Mouse (Mus musculus): ENCODE measurements around the gene Itgb8. TPM values are rescaled to one million over a fixed set of nuclear protein-coding genes. Genes with fewer than 3 reads are reported as not detected.

Itgb8 gene
- 7.0 and 10.1 TPM in 2 replicates for polyA plus RNA-seq (2012; rRNA removed)

DNA sequence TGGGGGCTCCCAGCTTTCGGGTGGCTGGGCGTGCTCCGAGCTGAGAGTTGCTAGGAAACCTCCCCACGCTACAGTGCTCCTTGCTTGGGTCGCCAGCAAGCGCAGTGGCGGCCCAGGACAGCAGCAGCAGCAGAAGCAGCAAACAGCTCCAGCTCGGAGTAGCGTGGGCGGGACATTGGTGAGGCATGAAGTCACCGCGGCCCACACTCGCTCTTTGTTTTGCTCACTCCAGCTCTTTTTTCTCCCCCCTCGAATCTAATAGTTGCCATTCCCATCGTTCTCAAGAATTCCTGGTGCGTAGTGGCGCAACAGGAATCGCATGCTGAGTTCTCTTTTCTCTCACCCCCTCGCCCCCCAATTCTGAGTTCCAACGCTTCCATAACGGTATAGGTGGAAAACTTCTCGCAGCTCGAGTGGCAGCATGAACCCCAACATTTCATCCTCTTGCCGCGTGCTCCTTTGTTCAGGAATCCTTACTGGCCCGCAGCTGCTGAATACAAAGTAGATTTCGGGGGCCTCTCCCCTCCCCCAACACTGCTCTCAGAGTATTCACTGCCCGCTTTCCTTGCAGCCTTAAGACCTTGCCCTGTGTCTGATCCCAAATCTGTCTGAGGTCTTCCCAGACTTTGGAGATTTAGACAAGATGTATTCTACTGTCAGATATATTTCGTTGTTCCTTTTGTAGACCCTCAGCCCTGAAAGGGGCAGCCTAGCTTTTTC lies at the start of gene Itgb8:
Gene Itgb8, minus strand, starts transcription at position 107 of the 720 bp plus-strand sequence.
- TF ChIP-seq POLR2A (IDR thresholded peaks at IDR 0.05; ENCODE audit: borderline replicate concordance, extremely low read depth, insufficient read depth, insufficient read length, poor library complexity, severe bottlenecking) (0 out of 2 replicates have a peak, but pooled peaks have one; percentile 34), CTCF (IDR thresholded peaks at IDR 0.05; ENCODE audit: borderline replicate concordance, extremely low read depth, insufficient read depth, insufficient read length) (no peak)

DNA sequence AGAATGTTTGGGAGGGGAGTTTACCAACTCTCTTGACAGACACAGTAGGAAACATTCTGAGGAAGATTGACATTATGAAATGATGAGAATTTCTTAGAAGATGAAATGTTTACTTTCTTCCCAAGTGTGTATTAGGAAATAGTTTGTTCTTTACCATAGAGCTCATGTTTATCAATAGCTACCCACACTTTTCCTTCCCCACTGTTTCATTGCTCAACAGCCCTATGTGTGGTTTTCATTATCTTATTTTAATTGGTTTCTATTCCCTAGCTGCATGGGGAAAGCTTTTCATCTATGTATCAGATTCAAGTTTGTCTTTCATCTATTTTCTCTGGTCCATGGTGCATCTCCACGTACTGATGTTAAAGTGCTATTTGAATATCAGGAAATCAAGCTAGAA lies 37.7 kb upstream of the Itgb8 start:
- no peak for DNase-seq (ENCODE audit: low read depth)
- TF ChIP-seq POLR2A (IDR thresholded peaks at IDR 0.05; ENCODE audit: borderline replicate concordance, extremely low read depth, insufficient read depth, insufficient read length, poor library complexity, severe bottlenecking) (no peak), CTCF (IDR thresholded peaks at IDR 0.05; ENCODE audit: borderline replicate concordance, extremely low read depth, insufficient read depth, insufficient read length) (no peak)

More for the DNA sequence above, at the start of gene Itgb8:
- DNase-seq (ENCODE audit: low read depth) = peak; percentile 95

DNA sequence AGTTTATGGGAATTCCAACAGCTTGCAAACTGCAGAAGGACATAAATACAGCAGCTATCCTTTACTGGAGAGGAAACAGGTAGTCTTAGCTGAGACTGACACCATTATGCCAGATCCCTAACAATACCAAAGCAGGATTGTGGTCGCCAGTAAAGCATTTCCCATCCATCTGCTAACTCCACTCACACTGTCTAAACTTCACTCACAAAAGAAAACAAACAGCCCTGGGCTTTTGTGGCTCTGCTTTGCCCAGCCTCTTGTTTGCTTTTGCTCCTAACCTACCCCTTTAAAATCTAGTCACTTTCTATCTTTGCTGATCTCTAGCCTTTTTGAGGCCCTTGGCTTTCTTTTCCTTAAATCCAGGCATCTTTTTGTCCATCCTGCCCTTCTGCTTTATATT lies 35.0 kb upstream of the Itgb8 start:
- TF ChIP-seq CTCF (IDR thresholded peaks at IDR 0.05; ENCODE audit: borderline replicate concordance, extremely low read depth, insufficient read depth, insufficient read length) = no peak
- TF ChIP-seq POLR2A (IDR thresholded peaks at IDR 0.05; ENCODE audit: borderline replicate concordance, extremely low read depth, insufficient read depth, insufficient read length, poor library complexity, severe bottlenecking) = no peak

DNA sequence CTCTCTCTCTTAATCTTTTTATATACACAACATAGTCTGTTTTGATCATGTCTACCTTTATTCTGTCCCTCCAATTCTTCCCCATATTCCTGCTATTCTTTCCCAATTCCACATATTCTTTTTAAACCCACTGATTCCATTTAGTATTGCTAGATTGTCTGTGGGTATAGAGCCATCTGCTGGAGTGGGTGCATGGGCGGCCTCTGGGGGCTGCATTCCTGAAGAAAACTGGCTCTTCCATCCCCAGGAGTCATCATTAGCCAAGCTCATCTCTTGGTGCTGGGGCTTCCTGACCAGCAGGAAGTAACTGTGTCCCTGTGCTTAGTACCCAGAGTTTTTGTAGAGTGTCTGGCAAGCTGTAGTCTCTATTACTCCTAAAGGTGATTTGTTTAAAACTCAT lies 33.4 kb upstream of the Itgb8 start:
- DNase-seq (ENCODE audit: low read depth) = no peak
- TF ChIP-seq CTCF (IDR thresholded peaks at IDR 0.05; ENCODE audit: borderline replicate concordance, extremely low read depth, insufficient read depth, insufficient read length) = 0 out of 2 replicates have a peak, but pooled peaks have one; percentile 1
- no peak for TF ChIP-seq POLR2A (IDR thresholded peaks at IDR 0.05; ENCODE audit: borderline replicate concordance, extremely low read depth, insufficient read depth, insufficient read length, poor library complexity, severe bottlenecking)

More for the DNA sequence above, 35.0 kb upstream of the Itgb8 start:
- peak; percentile 11 for DNase-seq (ENCODE audit: low read depth)

DNA sequence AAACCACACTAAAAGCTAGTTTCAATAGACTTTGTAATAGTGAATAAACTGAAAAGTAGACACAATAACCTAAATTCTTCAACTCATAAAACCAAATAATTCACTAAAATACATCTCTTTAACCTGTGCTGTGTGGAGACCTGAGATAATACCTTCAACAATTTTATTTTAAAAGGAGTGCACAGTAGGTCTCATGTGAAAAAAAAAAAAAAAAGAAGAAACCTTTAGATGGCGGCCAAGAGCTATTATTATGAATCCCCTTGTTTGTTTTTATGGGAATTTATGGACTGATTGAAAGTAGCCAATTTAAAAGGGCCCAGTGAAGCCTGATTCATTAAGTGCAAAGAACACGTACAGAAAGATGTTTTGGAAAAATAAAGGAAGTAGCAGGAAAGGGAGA lies 31.4 kb upstream of the Itgb8 start:
- no peak for DNase-seq (ENCODE audit: low read depth)
- TF ChIP-seq POLR2A (IDR thresholded peaks at IDR 0.05; ENCODE audit: borderline replicate concordance, extremely low read depth, insufficient read depth, insufficient read length, poor library complexity, severe bottlenecking) (no peak), CTCF (IDR thresholded peaks at IDR 0.05; ENCODE audit: borderline replicate concordance, extremely low read depth, insufficient read depth, insufficient read length) (no peak)

DNA sequence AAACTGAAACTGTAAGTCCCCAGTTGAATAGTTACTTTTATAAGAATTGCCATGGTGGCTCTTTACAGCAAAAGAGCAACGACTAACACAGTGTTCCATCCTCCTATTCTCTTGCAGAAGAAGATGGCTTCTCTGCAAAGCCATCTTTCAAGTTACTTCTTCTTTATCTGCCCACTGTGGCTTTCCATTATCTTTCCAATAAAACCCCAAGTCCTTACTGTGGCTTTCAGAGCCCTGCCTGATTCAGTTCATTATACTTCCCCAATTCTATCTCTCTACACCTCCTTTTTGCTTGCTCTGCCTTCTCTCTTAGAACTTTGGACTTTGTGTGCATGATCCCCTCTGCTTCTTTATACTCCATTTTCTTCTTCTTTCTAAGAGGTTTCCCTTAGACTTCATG lies 30.1 kb upstream of the Itgb8 start:
- TF ChIP-seq POLR2A (IDR thresholded peaks at IDR 0.05; ENCODE audit: borderline replicate concordance, extremely low read depth, insufficient read depth, insufficient read length, poor library complexity, severe bottlenecking) (no peak), CTCF (IDR thresholded peaks at IDR 0.05; ENCODE audit: borderline replicate concordance, extremely low read depth, insufficient read depth, insufficient read length) (no peak)
- no peak for DNase-seq (ENCODE audit: low read depth)

DNA sequence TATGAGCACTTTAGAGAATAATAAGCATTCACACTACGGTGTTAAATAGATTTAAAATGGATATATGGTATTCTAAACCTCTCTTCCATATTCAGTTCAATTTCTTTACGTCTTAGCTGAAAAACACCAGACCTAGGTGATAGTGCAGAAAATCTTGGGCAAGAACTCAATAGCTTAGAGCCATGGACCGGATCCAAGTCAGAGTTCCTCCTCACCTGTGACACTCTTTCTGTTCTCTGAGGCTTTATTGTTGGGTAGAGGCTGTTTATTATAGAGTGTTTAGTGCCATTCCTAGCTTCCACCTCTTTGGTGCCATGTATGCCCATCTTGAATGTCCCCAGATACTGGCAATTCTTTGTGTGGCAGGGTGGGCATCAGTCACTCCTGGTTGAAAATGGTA lies 25.9 kb upstream of the Itgb8 start:
- TF ChIP-seq CTCF (IDR thresholded peaks at IDR 0.05; ENCODE audit: borderline replicate concordance, extremely low read depth, insufficient read depth, insufficient read length) = no peak
- TF ChIP-seq POLR2A (IDR thresholded peaks at IDR 0.05; ENCODE audit: borderline replicate concordance, extremely low read depth, insufficient read depth, insufficient read length, poor library complexity, severe bottlenecking) = no peak
- no peak for DNase-seq (ENCODE audit: low read depth)

DNA sequence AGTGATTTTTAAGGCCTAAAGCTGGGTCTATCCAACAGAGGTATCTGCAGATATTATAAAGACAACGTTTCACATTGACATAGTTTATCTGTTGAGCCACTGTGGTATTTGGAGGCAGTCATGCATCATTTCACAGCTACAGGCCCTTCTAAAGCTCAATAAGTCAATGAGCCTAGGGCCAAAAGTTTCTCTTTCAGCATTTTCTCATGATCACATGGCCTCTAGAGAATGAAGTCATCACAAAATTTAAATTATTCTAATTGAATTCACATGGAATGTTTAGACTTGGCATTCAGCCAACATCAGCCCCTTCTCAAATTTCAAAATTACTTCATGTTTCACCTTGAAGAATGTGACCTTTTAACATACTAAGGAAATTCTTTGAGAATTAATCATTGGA lies 10.0 kb upstream of the Itgb8 start:
- TF ChIP-seq CTCF (IDR thresholded peaks at IDR 0.05; ENCODE audit: borderline replicate concordance, extremely low read depth, insufficient read depth, insufficient read length) = no peak
- TF ChIP-seq POLR2A (IDR thresholded peaks at IDR 0.05; ENCODE audit: borderline replicate concordance, extremely low read depth, insufficient read depth, insufficient read length, poor library complexity, severe bottlenecking) = no peak
- DNase-seq (ENCODE audit: low read depth) = peak; percentile 38

DNA sequence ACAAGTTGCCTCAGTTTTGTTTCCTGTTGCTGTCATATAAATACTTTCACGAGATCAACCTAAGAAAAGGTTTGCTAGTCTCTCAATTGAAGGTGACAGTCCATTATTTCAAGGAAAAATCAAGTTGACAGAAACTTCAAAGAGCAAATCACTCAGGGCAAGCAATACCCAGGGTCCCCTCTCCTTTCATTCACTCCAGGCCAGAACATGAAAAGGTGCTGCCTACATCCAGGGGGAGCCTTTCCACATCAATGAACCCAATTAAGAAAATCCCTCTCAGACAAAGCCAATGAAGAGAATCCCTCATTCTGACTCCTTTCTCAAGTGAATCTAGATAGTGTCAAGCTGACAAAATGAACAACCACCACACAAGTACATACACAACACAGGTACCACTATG lies 2.5 kb upstream of the Itgb8 start:
- peak; percentile 55 for DNase-seq (ENCODE audit: low read depth)
- TF ChIP-seq POLR2A (IDR thresholded peaks at IDR 0.05; ENCODE audit: borderline replicate concordance, extremely low read depth, insufficient read depth, insufficient read length, poor library complexity, severe bottlenecking) (no peak), CTCF (IDR thresholded peaks at IDR 0.05; ENCODE audit: borderline replicate concordance, extremely low read depth, insufficient read depth, insufficient read length) (no peak)

DNA sequence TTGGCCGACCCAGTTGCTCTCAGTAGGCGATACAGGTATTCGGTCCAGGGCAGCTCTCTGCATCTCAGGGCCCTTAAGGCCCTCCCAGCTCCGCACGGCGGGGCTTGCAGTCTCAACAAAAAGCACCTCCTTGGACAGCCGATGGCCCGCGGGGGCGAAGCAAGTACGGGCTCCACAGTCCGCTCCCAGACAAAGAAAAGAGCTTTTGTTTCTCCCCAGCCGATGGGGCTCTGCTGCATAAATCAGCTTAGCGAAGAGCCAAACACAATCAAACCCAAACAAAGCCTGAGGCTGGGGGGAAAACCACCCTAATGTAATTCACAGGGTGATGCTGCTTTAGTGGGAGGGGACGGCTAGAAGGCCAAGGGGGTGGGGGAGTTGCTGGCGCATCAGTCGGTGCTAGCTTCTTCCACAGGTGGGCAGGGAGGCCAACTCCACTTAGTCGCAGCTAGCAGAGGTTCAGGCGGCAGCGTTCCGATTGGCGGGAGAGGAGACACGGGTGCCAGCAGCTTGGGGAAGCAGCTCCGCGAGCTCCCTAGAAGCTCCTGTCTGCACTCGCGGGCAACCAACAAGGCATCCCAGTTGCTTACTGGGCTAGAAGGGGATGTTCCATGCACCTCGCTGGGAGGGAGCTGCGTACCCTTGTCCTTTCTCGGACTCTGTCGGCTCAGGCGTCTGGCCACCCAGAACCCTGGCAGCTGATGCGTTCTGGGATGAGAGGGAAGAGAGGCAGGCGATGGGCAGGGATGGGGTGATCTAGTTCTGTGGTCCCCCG lies 494 bp downstream of the Itgb8 start:
- TF ChIP-seq CTCF (IDR thresholded peaks at IDR 0.05; ENCODE audit: borderline replicate concordance, extremely low read depth, insufficient read depth, insufficient read length) (no peak), POLR2A (IDR thresholded peaks at IDR 0.05; ENCODE audit: borderline replicate concordance, extremely low read depth, insufficient read depth, insufficient read length, poor library complexity, severe bottlenecking) (no peak; the same call in 1 of the 2 replicates)
- DNase-seq (ENCODE audit: low read depth) = peak; percentile 94

DNA sequence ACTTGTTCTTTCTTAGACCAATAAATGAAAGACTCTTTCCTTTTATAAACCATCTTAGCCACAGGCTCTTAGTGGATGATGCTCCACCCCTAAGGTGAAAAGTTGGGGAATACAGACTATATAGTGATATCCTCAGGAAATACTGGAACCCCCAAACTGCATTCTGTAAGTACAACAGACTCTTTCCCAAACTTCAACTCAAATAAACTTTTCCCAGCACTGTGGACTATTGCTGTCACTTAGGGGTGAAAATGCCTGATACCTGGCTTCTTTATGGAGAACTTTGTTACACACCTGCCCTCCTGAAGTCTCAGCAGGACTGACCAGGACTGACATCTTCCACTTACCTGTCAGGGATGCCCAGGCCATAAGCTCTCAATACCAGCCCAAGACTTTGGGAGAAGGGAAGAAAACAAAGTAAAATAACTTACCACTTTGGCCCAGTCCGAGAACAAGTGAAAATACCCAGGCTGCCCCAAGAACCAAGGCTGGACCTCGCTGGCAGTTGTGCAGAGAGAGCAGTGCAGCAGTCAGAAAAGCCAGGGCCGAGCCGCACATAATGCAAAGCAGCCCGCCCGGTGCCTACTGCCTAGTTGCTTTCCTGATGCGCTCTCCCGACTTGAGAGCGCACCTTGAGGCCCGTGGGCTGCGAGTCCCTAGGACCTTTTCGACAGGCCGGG lies 1.2 kb downstream of the Itgb8 start:
- TF ChIP-seq CTCF (IDR thresholded peaks at IDR 0.05; ENCODE audit: borderline replicate concordance, extremely low read depth, insufficient read depth, insufficient read length) (no peak), POLR2A (IDR thresholded peaks at IDR 0.05; ENCODE audit: borderline replicate concordance, extremely low read depth, insufficient read depth, insufficient read length, poor library complexity, severe bottlenecking) (no peak)
- DNase-seq (ENCODE audit: low read depth) = peak; percentile 19
